Mouse (Mus musculus) neutrophil, adult 65 days (primary cell): Measurements from ENCODE around the gene Ice2. TPM values are rescaled to one million over a fixed set of nuclear protein-coding genes. Genes with fewer than 3 reads are reported as not detected.

Experiments used
- total RNA-seq: library from RNA; stranded (reverse); gene quantifications from 2 replicates; pipeline ENCODE4 v1.2.4, GENCODE M21; 2023

Ice2 gene
- 2.6 and 3.3 TPM in 2 replicates for total RNA-seq

DNA sequence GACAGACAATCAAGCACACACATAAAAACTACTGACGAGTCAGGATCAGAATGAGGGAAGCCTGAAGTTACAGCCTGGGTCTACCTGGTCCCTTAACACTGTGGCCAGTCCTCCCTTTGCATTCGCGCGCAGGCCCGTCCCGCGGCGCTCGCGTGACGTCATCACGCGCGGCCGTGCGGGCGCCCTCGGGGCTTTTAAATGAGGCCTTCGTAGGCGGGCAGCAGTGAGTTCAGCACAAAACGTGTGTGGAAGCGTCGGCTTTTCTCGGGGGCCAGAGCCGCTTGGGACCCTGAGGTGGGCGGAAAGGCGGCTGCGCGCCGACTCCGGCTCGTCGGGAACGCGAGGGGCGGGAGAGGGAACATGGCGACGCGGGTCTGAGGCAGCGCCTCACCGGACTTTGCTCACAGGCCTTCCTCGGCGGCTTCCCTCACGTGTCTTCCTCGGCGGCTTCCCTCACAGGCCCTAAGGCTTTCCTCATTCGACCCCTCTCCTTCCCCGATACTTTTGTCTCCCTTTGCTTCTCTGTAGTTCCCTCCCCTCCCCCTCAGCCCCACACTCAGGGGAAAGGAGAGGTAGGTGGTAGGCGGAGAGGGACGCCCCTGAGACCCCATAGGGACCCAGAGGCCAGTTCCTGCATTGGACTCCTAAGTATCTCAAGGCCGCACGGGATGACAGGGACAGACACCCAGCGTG, at the start of gene Ice2:
Gene Ice2, plus strand, starts transcription at position 147 of the 693 bp plus-strand sequence.

DNA sequence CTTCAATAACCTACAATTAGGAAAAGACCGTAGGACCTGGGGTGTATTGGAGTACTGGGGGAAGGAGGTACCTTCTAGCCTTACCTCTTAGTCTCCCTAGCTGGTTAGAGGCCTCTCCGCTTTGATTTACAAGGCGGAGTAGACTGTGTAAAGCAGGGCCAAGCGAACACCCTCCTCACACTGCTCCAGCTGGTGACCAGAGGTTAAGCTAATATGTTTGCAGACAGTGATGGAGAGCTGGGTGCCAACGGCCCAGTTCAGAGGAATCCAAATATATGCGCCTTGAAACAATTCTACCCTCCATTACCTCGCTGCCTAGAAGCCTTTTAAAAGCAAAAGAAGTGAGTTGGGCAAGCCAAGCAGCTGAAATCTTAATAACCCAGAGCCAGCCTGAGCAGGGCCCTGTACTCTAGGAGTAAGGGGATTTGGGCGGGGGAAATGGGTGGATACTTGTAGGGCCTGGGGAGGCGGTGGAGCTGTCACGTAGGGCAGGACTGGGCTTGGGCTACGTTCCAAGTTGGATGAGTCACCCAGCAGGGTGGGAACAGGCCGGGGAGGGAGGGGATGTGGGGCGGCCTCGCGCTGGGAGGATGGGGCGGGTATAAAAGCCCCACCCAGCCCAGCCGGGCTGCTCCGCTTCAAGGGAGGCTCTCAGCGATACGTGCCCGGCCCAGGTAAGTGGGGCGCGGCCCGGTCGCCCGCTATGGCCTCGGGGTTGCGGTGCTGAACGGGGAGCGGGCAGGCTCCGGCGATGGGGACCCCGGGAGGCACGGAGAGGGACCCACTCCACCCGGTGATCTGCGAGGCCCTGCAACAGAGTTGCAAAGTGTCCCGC, 55.6 kb downstream of the Ice2 start, which contains the start of gene Anxa2:
Gene Anxa2, plus strand, starts transcription at position 555 of the 835 bp plus-strand sequence.

Other genes with a start within 250 kb of the Ice2 start
- gene Anxa2, start 55.7 kb downstream of the Ice2 start, total RNA-seq, result 770 and 876 TPM in 2 replicates